Mouse (Mus musculus) small intestine, adult 2 months (tissue): ENCODE results near the gene Lrrc3b.

ENCODE experiments used
- CTCF ChIP-seq: fragments of 200-500 bp; IDR thresholded peaks from 2 replicates; pipeline ENCODE4 v1.5.1; 2012; ENCODE audit warnings: low read depth, mild to moderate bottlenecking, control low read depth, inconsistent platforms, low read length, moderate library complexity, mixed read lengths; ENCODE audit not compliant: insufficient replicate concordance, insufficient read length; ENCODE audit errors: extremely low read depth
- POLR2A ChIP-seq: fragments of 200-500 bp; IDR thresholded peaks from 2 replicates; pipeline ENCODE4 v1.6.1; 2012; ENCODE audit warnings: low read depth, mild to moderate bottlenecking, control low read depth, inconsistent platforms, low read length, moderate library complexity

DNA sequence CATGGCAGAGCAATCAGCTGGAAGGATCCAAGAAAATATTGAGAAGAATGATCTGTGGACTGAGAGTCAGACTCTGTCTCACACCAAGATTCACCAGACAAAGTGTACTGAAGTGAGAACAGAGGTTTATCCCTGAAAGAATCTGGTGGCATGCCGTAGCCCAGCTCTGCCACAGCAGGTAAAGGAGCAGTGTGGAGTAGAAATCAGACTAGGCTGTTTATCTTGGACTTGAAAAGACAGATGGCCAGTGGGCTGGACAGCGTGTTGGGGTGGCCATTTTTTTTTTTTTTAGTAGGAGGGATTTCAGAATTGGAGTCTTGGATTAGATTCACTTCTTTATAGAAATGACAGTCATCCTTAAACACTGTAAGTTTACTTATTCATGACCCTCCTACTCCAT is 61.4 kb downstream of the Lrrc3b start:
- TF ChIP-seq CTCF (no peak), POLR2A (no peak)
